In the genomic region with DNA sequence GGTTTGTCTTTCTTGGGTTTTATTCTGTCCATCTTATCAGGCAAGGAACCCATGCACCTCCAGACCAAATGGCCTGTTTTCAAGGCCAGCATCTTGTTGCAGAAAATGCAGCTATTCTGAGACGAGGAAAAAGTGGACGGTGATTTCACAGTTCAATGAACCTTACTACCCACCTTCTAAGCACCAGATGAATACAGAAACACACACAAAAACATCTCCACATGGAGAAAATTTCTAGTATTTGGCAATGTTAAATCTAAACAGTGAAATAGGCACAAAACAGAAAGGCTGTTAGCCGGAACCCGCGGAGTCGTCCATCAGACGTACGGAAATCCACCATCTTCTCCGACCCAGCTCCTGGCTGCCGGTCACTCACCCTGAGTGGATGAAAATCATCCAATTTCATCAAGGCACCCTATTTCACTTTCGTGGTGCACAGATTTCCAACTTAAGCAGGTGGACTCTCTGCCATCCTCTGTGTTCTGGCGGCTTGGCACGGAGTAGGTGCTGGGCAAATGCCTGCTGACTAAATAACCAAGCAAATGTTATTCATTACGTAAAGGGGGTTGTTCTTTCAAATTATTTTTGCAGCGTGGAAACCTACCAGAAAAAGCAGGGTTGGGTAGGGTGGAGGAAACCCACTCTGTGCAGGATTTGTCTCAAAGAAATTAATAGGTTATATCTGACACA, we compare ENCODE assay signal across 27 mouse cellular contexts.
DNase-seq lines count a peak whose midpoint lies in the region; ATAC-seq lines count a peak whose summit lies in the region.
"Had no signal": no experiment of that assay in that cellular context is flagged by ENCODE, and none has a peak within 500 bp of the region (broad histone marks: within the 10 kb centered on the region; RNA-seq: fewer than 3 reads in every experiment).

No protein-coding gene starts in this region.

- no peak overlapping the region for H3K4me3 ChIP-seq in forebrain, embryonic 16.5 days (replicated peaks; ENCODE audit: low read length)
- no peak overlapping the region for H3K4me3 ChIP-seq in forebrain, embryonic 13.5 days
- H3K4me3 ChIP-seq: embryonic facial prominence, embryonic 12.5 days; heart, adult 2 months; heart, embryonic 13.5 days; hindbrain, embryonic 13.5 days; liver, embryonic 13.5 days; midbrain, embryonic 12.5 days; neural tube, embryonic 12.5 days; stomach, embryonic 15.5 days had no signal

- H3K4me1 ChIP-seq in forebrain, embryonic 16.5 days (replicated peaks; ENCODE audit: control insufficient read depth, insufficient read depth, low read length): peaks cover 5% of the 10 kb centered on the region; the same call in 1 of the 2 replicates
- H3K4me1 ChIP-seq in forebrain, embryonic 13.5 days: peaks cover 14% of the 10 kb centered on the region; the same call in 1 of the 2 replicates
- H3K4me1 ChIP-seq: heart, embryonic 13.5 days; stomach, embryonic 15.5 days had no signal

- WGBS in forebrain, embryonic 16.5 days: 76% methylated on average over 15 of the region's 15 CpGs
- 89% methylated on average over 15 of the region's 15 CpGs for WGBS in forebrain, embryonic 13.5 days

- peak; percentile 93 for DNase-seq in 3T3-L1 (ENCODE audit: low read depth, low spot score)
- peak; percentile 11 for DNase-seq in cerebellum, adult 8-10 months
- DNase-seq in cerebellum, postnatal 36 days: peak; percentile 13 to 34
- DNase-seq in spleen, adult 18-20 months: no peak
- no peak for DNase-seq in urinary bladder, postnatal 25 days (ENCODE audit: low spot score)
- DNase-seq in left cerebral cortex, postnatal 14 days (ENCODE audit: low spot score in 2 of 2): no peak
- DNase-seq: adrenal gland, adult 2 months; B cell, adult 2 months; gastrocnemius, postnatal 25 days; heart, adult 2 months; heart, postnatal 14 days; kidney, adult 2 months; liver, embryonic 13.5 days; lung, adult 2 months; lung, postnatal 14 days; thymus, postnatal 36 days had no signal

- intact Hi-C loops in left cerebral cortex, postnatal 14 days (cut with DNase I): no loop called here

- no peaks in the 10 kb centered on the region for H3K9me3 ChIP-seq in forebrain, embryonic 16.5 days (ENCODE audit: control insufficient read depth, low read length)
- H3K9me3 ChIP-seq in forebrain, embryonic 13.5 days (replicated peaks): peaks cover 6% of the 10 kb centered on the region; the same call in 1 of the 2 replicates
- H3K9me3 ChIP-seq: G1E; liver, embryonic 13.5 days; neural tube, embryonic 12.5 days; stomach, embryonic 15.5 days had no signal

- no peaks in the 10 kb centered on the region for H3K27me3 ChIP-seq in forebrain, embryonic 16.5 days (replicated peaks; ENCODE audit: control insufficient read depth, insufficient read depth, low read length)
- H3K27me3 ChIP-seq in forebrain, embryonic 13.5 days: no peaks in the 10 kb centered on the region
- H3K27me3 ChIP-seq: CH12.LX; embryonic facial prominence, embryonic 12.5 days; heart, embryonic 13.5 days; liver, embryonic 13.5 days; neural tube, embryonic 12.5 days; Patski; stomach, embryonic 15.5 days had no signal

- no peak overlapping the region for H3K27ac ChIP-seq in forebrain, embryonic 16.5 days (ENCODE audit: low read length)
- no peak overlapping the region for H3K27ac ChIP-seq in forebrain, embryonic 13.5 days
- H3K27ac ChIP-seq: embryonic facial prominence, embryonic 12.5 days; heart, adult 2 months; heart, embryonic 13.5 days; hindbrain, embryonic 13.5 days; liver, embryonic 13.5 days; midbrain, embryonic 12.5 days; neural tube, embryonic 12.5 days; stomach, embryonic 15.5 days had no signal

- H3K9ac ChIP-seq in forebrain, embryonic 16.5 days (replicated peaks; ENCODE audit: low read depth, low read length): no peak overlapping the region
- H3K9ac ChIP-seq in forebrain, embryonic 13.5 days: no peak overlapping the region
- H3K9ac ChIP-seq: embryonic facial prominence, embryonic 12.5 days; heart, embryonic 13.5 days; hindbrain, embryonic 13.5 days; liver, embryonic 13.5 days; midbrain, embryonic 12.5 days; neural tube, embryonic 12.5 days; stomach, embryonic 15.5 days had no signal

- no peaks in the 10 kb centered on the region for H3K36me3 ChIP-seq in forebrain, embryonic 16.5 days (ENCODE audit: control insufficient read depth, insufficient read depth)
- no peaks in the 10 kb centered on the region for H3K36me3 ChIP-seq in forebrain, embryonic 13.5 days (ENCODE audit: poor library complexity, severe bottlenecking)
- H3K36me3 ChIP-seq: embryonic facial prominence, embryonic 12.5 days; G1E; heart, embryonic 13.5 days; hindbrain, embryonic 13.5 days; liver, embryonic 13.5 days; midbrain, embryonic 12.5 days; neural tube, embryonic 12.5 days; stomach, embryonic 15.5 days had no signal

- 0 out of 2 replicates have a peak, but pooled peaks have one; percentile 32 for ATAC-seq in forebrain, embryonic 16.5 days
- no peak for ATAC-seq in forebrain, embryonic 13.5 days
- ATAC-seq: Patski had no signal

- H3K4me2 ChIP-seq in forebrain, embryonic 16.5 days (ENCODE audit: low read length): no peak overlapping the region
- no peak overlapping the region for H3K4me2 ChIP-seq in forebrain, embryonic 13.5 days
- H3K4me2 ChIP-seq: embryonic facial prominence, embryonic 12.5 days; heart, embryonic 13.5 days; hindbrain, embryonic 13.5 days; liver, embryonic 13.5 days; midbrain, embryonic 12.5 days; neural tube, embryonic 12.5 days; stomach, embryonic 15.5 days had no signal

Comparison
In these comparisons a context has a peak if more than half of its experiments do, and no peak if none do; other contexts are left out.
1. DNase-seq: peak in 3T3-L1 (single experiment), cerebellum, adult 8-10 months (single experiment) and cerebellum, postnatal 36 days (2 of 2); none in spleen, adult 18-20 months (0 of 2), urinary bladder, postnatal 25 days (single experiment) and left cerebral cortex, postnatal 14 days (0 of 2).